Mouse (Mus musculus) liver, embryonic 14.5 days (tissue): ENCODE results near the gene Ncam1. TPM values are rescaled to one million over a fixed set of nuclear protein-coding genes. Genes with fewer than 3 reads are reported as not detected.
A peak's percentile ranks its signal among the peaks of the same experiment; 100 is the strongest.

Experiments used
- ATAC-seq: fragments of 200-750 bp; cut with Nextera tagmentation; 2 replicates; pipeline ENCODE4 v1.8.0; 2017; ENCODE audit warnings: moderate number of reproducible peaks, mild to moderate bottlenecking, moderate library complexity; ENCODE audit not compliant: insufficient read depth
- DNase-seq, 3 experiments: peaks; one replicate each; pipeline ENCODE4 v3.0.0-alpha.2; 2012 to 2013; ENCODE audit warnings: low read depth in 3 of 3, low spot score in 3 of 3
- H3K27ac ChIP-seq: fragments of 300-500 bp; sonication (generic); 2 replicates; pipeline ENCODE4 v1.5.1; 2014; ENCODE audit warnings: moderate library complexity, mild to moderate bottlenecking, control low read depth, inconsistent platforms
- H3K27me3 ChIP-seq: fragments of 300-500 bp; sonication (generic); 2 replicates; pipeline ENCODE4 v1.6.1; 2014; ENCODE audit warnings: mild to moderate bottlenecking, low read length, moderate library complexity; ENCODE audit not compliant: control insufficient read depth, insufficient read depth
- H3K36me3 ChIP-seq: fragments of 300-500 bp; sonication (generic); replicated peaks from 2 replicates; pipeline ENCODE4 v1.6.1; 2014; ENCODE audit warnings: low read depth; ENCODE audit not compliant: control insufficient read depth, insufficient read depth
- H3K4me1 ChIP-seq, 2 experiments: fragments of 200-500 bp in 1 of 2; fragments of 300-500 bp in 1 of 2; sonication (generic) in 1 of 2; replicated peaks; 2 replicates each; pipeline ENCODE4 v1.6.1; 2012 to 2014; ENCODE audit warnings: antibody characterized with exemption in 1 of 2, inconsistent platforms in 1 of 2, low read length in 1 of 2; ENCODE audit not compliant: control insufficient read depth in 2 of 2, insufficient read depth in 2 of 2
- H3K4me2 ChIP-seq: fragments of 300-500 bp; sonication (generic); 2 replicates; pipeline ENCODE4 v1.6.1; 2014; ENCODE audit warnings: low read depth, mild to moderate bottlenecking, control low read depth, moderate library complexity
- H3K4me3 ChIP-seq, 2 experiments: fragments of 200-500 bp in 1 of 2; fragments of 300-500 bp in 1 of 2; sonication (generic) in 1 of 2; 2 replicates each; pipeline ENCODE4 v1.5.1; 2012 to 2014; ENCODE audit warnings: low read depth in 2 of 2, low read length in 2 of 2, mild to moderate bottlenecking in 2 of 2, control low read depth in 1 of 2, inconsistent platforms in 1 of 2, moderate library complexity in 1 of 2; ENCODE audit not compliant: insufficient read depth in 1 of 2
- H3K9ac ChIP-seq: fragments of 300-500 bp; sonication (generic); replicated peaks from 2 replicates; pipeline ENCODE4 v1.6.1; 2014; ENCODE audit warnings: mild to moderate bottlenecking, control low read depth, moderate library complexity
- H3K9me3 ChIP-seq: fragments of 300-500 bp; sonication (generic); 2 replicates; pipeline ENCODE4 v1.6.1; 2016; ENCODE audit warnings: low read length, mixed read lengths; ENCODE audit not compliant: control insufficient read depth
- CTCF ChIP-seq: IDR thresholded peaks from 2 replicates; pipeline ENCODE4 v1.5.1; 2016; ENCODE audit warnings: antibody characterized with exemption, low read depth, control low read depth
- EP300 ChIP-seq: IDR thresholded peaks from 2 replicates; pipeline ENCODE4 v1.6.1; 2016; ENCODE audit warnings: antibody characterized with exemption, low read depth
- WGBS: fragments of 180-500 bp; shearing (Covaris S2); extraction: QIAGEN DNeasy Blood & Tissue Kit; methylation state at CpG from one replicate; pipeline ENCODE4 v1.1.7; 2014; ENCODE audit not compliant: insufficient replicate concordance; 5-methylcytosine and 5-hydroxymethylcytosine counted together
- polyA plus RNA-seq, 2 experiments: library from polyadenylated mRNA; depleted of rRNA in 1 of 2; stranded (reverse) in 1 of 2; unstranded in 1 of 2; fragments of >200 nt; fragmentation: Nextera tagmentation in 1 of 2; extraction: Ambion mirVana in 1 of 2; gene quantifications; 2 replicates each; pipeline versions ENCODE4 v1.2.1 to v1.2.3; 2012 to 2014

The Ncam1 gene
- polyA plus RNA-seq, 2 experiments = 0.60 to 1.9 TPM

- Histone ChIP-seq H3K4me1 (no peaks in the 10 kb centered on the region), H3K27me3 (no peaks in the 10 kb centered on the region), H3K9ac (no peak overlapping the region), H3K4me3 (no peak overlapping the region), H3K36me3 (no peaks in the 10 kb centered on the region), H3K9me3 (no peaks in the 10 kb centered on the region), H3K27ac (no peak overlapping the region), H3K4me2 (no peak overlapping the region)
- WGBS = 52% methylated on average over 7 of the region's 7 CpGs
- TF ChIP-seq CTCF (no peak), EP300 (no peak)
- ATAC-seq (no peak), DNase-seq (no peak)
Measured at GRCm38 (mm10) chr9:49488258-49488657, 310.5 kb downstream of the Ncam1 start.

- Histone ChIP-seq H3K4me2 (no peak overlapping the region), H3K9me3 (no peaks in the 10 kb centered on the region), H3K9ac (no peak overlapping the region), H3K4me1 (no peaks in the 10 kb centered on the region), H3K36me3 (no peaks in the 10 kb centered on the region), H3K27me3 (no peaks in the 10 kb centered on the region), H3K4me3 (no peak overlapping the region), H3K27ac (no peak overlapping the region)
- ATAC-seq (no peak), DNase-seq (no peak)
- TF ChIP-seq EP300 (no peak), CTCF (no peak)
- 47% methylated on average over 6 of the region's 6 CpGs for WGBS
Measured at GRCm38 (mm10) chr9:49487657-49487943, 311.1 kb downstream of the Ncam1 start.

DNA sequence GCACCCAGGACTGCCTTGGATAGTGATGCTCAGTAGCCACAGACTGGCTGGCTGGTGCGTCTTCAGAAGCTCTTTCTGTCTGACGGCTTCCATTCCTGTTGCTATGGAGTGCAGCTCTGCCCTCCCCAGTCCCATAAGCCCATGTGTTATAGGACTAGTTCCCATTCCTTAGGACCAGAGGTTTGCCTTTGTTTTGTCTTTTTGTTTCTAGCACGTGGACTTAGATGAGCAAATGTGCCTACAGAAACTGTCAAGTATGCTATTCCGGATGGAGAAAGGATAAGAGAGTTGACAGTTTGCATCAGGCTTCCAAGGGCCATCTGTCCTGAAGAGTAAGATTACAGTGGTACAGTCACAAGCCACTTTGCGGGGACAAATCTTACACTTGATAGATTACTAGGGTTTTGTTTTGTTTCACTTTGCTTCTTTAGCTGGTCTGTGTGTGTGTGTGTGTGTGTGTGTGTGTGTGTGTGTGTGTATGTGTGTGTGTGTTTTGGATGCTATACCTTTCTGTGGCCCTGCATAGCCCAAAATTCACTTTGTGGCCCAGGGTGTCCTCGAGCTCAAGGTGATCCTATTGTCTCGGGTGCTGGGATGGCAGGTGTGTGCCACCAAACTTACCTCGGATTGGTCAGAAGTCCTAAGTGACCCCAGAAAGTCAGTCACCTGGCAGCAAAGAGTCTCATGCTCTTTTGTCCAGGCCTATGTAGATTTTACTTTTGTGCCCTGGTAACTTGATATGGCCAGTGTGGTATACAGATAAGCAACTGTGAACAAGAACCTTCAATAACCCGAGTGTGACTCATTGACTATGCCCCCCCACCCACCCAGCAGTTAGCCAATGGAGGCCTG is 311.7 kb downstream of the Ncam1 start:
- Histone ChIP-seq H3K9me3 (no peaks in the 10 kb centered on the region), H3K4me2 (no peak overlapping the region), H3K27ac (no peak overlapping the region), H3K36me3 (no peaks in the 10 kb centered on the region), H3K4me3 (no peak overlapping the region), H3K4me1 (no peaks in the 10 kb centered on the region), H3K9ac (no peak overlapping the region), H3K27me3 (no peaks in the 10 kb centered on the region)
- DNase-seq (no peak), ATAC-seq (no peak)
- 45% methylated on average over 9 of the region's 9 CpGs for WGBS
- TF ChIP-seq CTCF = no peak
- TF ChIP-seq EP300 = no peak

DNA sequence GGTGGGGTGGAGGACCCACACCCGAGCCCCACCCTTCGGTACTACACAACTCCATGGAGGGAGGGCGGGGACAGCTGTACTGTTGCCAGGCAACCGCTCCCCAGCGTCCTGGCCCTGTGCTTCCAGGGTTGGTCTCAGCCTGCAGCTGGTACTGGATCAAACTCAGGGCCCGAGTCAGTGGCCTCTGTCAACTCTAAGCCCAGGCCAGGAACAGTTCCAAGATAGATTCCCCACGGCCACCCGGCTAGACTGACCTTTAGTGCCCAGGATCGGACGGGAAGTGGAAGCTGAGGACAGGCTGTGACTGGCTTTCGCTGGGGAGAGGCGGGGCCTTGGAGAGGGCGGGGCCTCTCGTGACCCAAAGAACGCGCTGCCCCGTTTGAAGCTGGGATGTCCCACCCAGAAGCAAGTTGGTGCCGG is 312.8 kb downstream of the Ncam1 start, which contains the start of gene Ttc12:
Gene Ttc12, minus strand, starts transcription at position 334 of the 420 bp plus-strand sequence.
- Histone ChIP-seq H3K4me3 (peak within 1 kb of the TSS; percentile 50 to 63), H3K4me2 (peak within 1 kb of the TSS; percentile 59), H3K27me3 (no peaks in the 10 kb centered on the region), H3K9me3 (no peaks in the 10 kb centered on the region), H3K4me1 (no peaks in the 10 kb centered on the region), H3K9ac (no peak within 1 kb of the TSS), H3K27ac (no peak within 1 kb of the TSS), H3K36me3 (no peaks in the 10 kb centered on the region)
- peak; percentile 77 for ATAC-seq
- TF ChIP-seq EP300 = no peak
- 0 out of 2 replicates have a peak, but pooled peaks have one; percentile 3 for TF ChIP-seq CTCF
- WGBS = under 1% methylated on average over 18 of the region's 18 CpGs
- DNase-seq = peak; percentile 12 to 27 (median 20)

GRCm38 (mm10) chr9:49485250-49485891 is 313.4 kb downstream of the Ncam1 start:
- Histone ChIP-seq H3K9me3 (no peaks in the 10 kb centered on the region), H3K4me3 (peak overlapping the region; percentile 50 to 63), H3K36me3 (no peaks in the 10 kb centered on the region), H3K9ac (no peak overlapping the region), H3K27me3 (no peaks in the 10 kb centered on the region), H3K4me1 (no peaks in the 10 kb centered on the region), H3K4me2 (peak overlapping the region; percentile 59), H3K27ac (no peak overlapping the region)
- TF ChIP-seq CTCF (peak; percentile 54), EP300 (no peak)
- no peak for DNase-seq
- ATAC-seq = no peak; the same call in 1 of the 2 replicates
- WGBS = 3% methylated on average over 21 of the region's 21 CpGs
